17 mouse cellular contexts compared by ENCODE assay signal in the genomic region with DNA sequence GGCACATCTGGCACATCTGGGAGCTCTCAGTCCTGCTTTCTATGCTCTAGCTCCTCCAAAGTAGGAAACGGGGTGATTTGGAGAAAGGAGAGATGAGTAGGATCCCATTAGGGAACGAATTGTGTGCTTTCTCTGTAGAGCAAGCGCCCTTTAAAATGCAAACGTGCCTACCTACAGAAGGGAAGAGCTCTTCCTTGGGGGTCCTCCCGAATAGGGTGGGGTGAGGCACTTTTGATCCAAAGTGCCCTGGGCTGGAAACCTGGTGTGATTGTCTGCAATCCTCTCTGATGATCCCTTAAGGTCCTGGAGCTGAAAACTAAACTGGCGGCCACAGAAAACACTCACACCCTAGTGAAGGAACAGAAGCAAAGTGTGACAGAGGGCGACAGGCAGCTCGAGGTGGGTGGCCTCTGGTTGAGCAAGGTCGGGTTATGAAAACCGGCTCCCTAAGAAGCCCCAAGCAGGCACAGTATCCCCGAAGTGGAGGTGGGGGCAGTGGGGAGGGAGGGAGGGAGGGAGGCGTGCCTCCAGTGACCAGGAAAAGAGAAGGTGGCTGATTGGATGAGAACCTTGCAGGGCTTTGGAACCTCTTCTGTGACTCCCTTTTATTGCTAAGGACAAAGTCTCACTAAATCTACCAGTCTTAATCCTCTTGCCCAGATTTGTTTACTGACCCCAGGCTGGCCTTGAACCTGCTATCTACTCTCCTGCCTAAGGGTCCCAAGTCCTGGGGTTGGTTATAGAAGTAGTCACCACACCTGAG.
DNase-seq lines count a peak whose midpoint lies in the region; ATAC-seq and TF ChIP-seq lines count a peak whose summit lies in the region.
"Had no signal": no experiment of that assay in that cellular context is flagged by ENCODE, and none has a peak within 500 bp of the region (broad histone marks: within the 10 kb centered on the region; RNA-seq: fewer than 3 reads in every experiment).

No protein-coding gene starts in this region.

- peak overlapping the region; percentile 1; the same call in 1 of the 2 replicates for H3K4me2 ChIP-seq in intestine, embryonic 16.5 days (ENCODE audit: low read depth, low read length)
- no peak overlapping the region for H3K4me2 ChIP-seq in stomach, embryonic 14.5 days (replicated peaks; ENCODE audit: low read depth, low read length)
- H3K4me2 ChIP-seq in hindbrain, embryonic 14.5 days (replicated peaks), result no peak overlapping the region
- H3K4me2 ChIP-seq: limb, embryonic 15.5 days had no signal

- H3K27ac ChIP-seq in ES-E14 (ENCODE audit: insufficient read depth, low read depth, low read length, poor library complexity, severe bottlenecking), result peak overlapping the region; percentile 66; the same call in 1 of the 2 replicates
- H3K27ac ChIP-seq in intestine, embryonic 16.5 days (ENCODE audit: low read length), result 0 out of 2 replicates have a peak overlapping the region, but pooled peaks have one; percentile 35
- H3K27ac ChIP-seq in stomach, embryonic 14.5 days (ENCODE audit: low read length), result no peak overlapping the region
- no peak overlapping the region for H3K27ac ChIP-seq in hindbrain, embryonic 14.5 days
- H3K27ac ChIP-seq: gastrocnemius, adult 2 months; heart, adult 2 months; limb, embryonic 15.5 days; midbrain, embryonic 10.5 days had no signal

- H3K4me3 ChIP-seq in ES-E14 (ENCODE audit: insufficient read depth in 1 of 2, low read depth in 1 of 2, low read length in 2 of 2, poor library complexity in 1 of 2, severe bottlenecking in 1 of 2), result no peak overlapping the region
- no peak overlapping the region for H3K4me3 ChIP-seq in intestine, embryonic 16.5 days (ENCODE audit: low read length)
- H3K4me3 ChIP-seq in stomach, embryonic 14.5 days (ENCODE audit: low read depth, low read length), result no peak overlapping the region
- H3K4me3 ChIP-seq in hindbrain, embryonic 14.5 days (replicated peaks; ENCODE audit: low read length), result no peak overlapping the region
- H3K4me3 ChIP-seq: gastrocnemius, adult 2 months; heart, adult 2 months; limb, embryonic 15.5 days; midbrain, embryonic 10.5 days had no signal

- H3K36me3 ChIP-seq in ES-E14 (ENCODE audit: control insufficient read depth, insufficient read depth, low read length, poor library complexity, severe bottlenecking), result no peaks in the 10 kb centered on the region
- no peaks in the 10 kb centered on the region for H3K36me3 ChIP-seq in intestine, embryonic 16.5 days (ENCODE audit: control insufficient read depth, insufficient read depth, low read length)
- no peaks in the 10 kb centered on the region for H3K36me3 ChIP-seq in stomach, embryonic 14.5 days (ENCODE audit: control insufficient read depth, insufficient read depth, low read length)
- H3K36me3 ChIP-seq in hindbrain, embryonic 14.5 days (replicated peaks; ENCODE audit: control insufficient read depth, insufficient read depth), result no peaks in the 10 kb centered on the region
- H3K36me3 ChIP-seq: limb, embryonic 15.5 days; midbrain, embryonic 10.5 days had no signal

- DNase-seq in adrenal gland, postnatal 14 days, result peak; percentile 9
- no peak for DNase-seq in adrenal gland, postnatal 25 days
- DNase-seq in ES-E14 (ENCODE audit: low read depth, low spot score), result peak; percentile 60
- DNase-seq in hindbrain, embryonic 14.5 days (ENCODE audit: low spot score), result no peak
- DNase-seq in embryo, embryonic 10.5 days (ENCODE audit: low spot score), result no peak
- DNase-seq in kidney, postnatal 4 days, result no peak
- DNase-seq: cerebellum, adult 2 months; gastrocnemius, adult 2 months; heart, adult 2 months; kidney, adult 18-20 months; kidney, postnatal 14 days; right cerebral cortex, adult 18-20 months; thymus, postnatal 14 days had no signal

- in situ Hi-C loops in ES-E14 (cut with MboI; ENCODE audit: low sequenced_read_pairs in 2 of 2, unreplicated experiment in 2 of 2), result no loop called here

- ATAC-seq in intestine, embryonic 16.5 days, result peak; percentile 93
- ATAC-seq in stomach, embryonic 14.5 days (ENCODE audit: insufficient number of reproducible peaks, insufficient read depth, low FRiP score, low read depth), result 0 out of 2 replicates have a peak, but pooled peaks have one; percentile 18
- ATAC-seq in hindbrain, embryonic 14.5 days (ENCODE audit: low FRiP score), result no peak

- H3K27me3 ChIP-seq in intestine, embryonic 16.5 days (replicated peaks; ENCODE audit: control insufficient read depth, insufficient read depth, low read length), result no peaks in the 10 kb centered on the region
- H3K27me3 ChIP-seq in stomach, embryonic 14.5 days (ENCODE audit: control insufficient read depth, insufficient read depth, low read length), result no peaks in the 10 kb centered on the region
- H3K27me3 ChIP-seq in hindbrain, embryonic 14.5 days (ENCODE audit: control insufficient read depth, insufficient read depth, low read length), result no peaks in the 10 kb centered on the region
- H3K27me3 ChIP-seq: limb, embryonic 15.5 days had no signal

- H3K9me3 ChIP-seq in ES-E14 (ENCODE audit: control insufficient read depth, insufficient read depth, low read depth, low read length), result no peaks in the 10 kb centered on the region
- no peaks in the 10 kb centered on the region for H3K9me3 ChIP-seq in intestine, embryonic 16.5 days (ENCODE audit: control insufficient read depth, low read length)
- H3K9me3 ChIP-seq in stomach, embryonic 14.5 days (ENCODE audit: control insufficient read depth, low read depth, low read length), result no peaks in the 10 kb centered on the region
- H3K9me3 ChIP-seq in hindbrain, embryonic 14.5 days (ENCODE audit: control insufficient read depth, low read length), result no peaks in the 10 kb centered on the region
- H3K9me3 ChIP-seq: limb, embryonic 15.5 days; midbrain, embryonic 10.5 days had no signal

- WGBS in intestine, embryonic 16.5 days, result 20% methylated on average over 12 of the region's 12 CpGs
- 26% methylated on average over 12 of the region's 12 CpGs for WGBS in stomach, embryonic 14.5 days
- WGBS in hindbrain, embryonic 14.5 days, result 27% methylated on average over 11 of the region's 12 CpGs

- no peak overlapping the region for H3K9ac ChIP-seq in ES-E14 (ENCODE audit: insufficient read depth, low read depth, low read length, poor library complexity, severe bottlenecking)
- no peak overlapping the region for H3K9ac ChIP-seq in intestine, embryonic 16.5 days (ENCODE audit: low read depth, low read length)
- no peak overlapping the region for H3K9ac ChIP-seq in stomach, embryonic 14.5 days (replicated peaks; ENCODE audit: low read depth, low read length)
- H3K9ac ChIP-seq in hindbrain, embryonic 14.5 days, result no peak overlapping the region
- H3K9ac ChIP-seq: limb, embryonic 15.5 days had no signal

- H3K4me1 ChIP-seq in ES-E14 (ENCODE audit: control insufficient read depth in 2 of 2, insufficient read depth in 2 of 2, low read length in 2 of 2, poor library complexity in 1 of 2), result peaks cover 0 to 11% of the 10 kb centered on the region in 2 experiments; a peak in 3 of 4 replicates
- no peaks in the 10 kb centered on the region for H3K4me1 ChIP-seq in intestine, embryonic 16.5 days (ENCODE audit: control insufficient read depth, insufficient read depth, low read length)
- no peaks in the 10 kb centered on the region for H3K4me1 ChIP-seq in stomach, embryonic 14.5 days (ENCODE audit: control insufficient read depth, insufficient read depth, low read length)
- no peaks in the 10 kb centered on the region for H3K4me1 ChIP-seq in hindbrain, embryonic 14.5 days (replicated peaks; ENCODE audit: control insufficient read depth, insufficient read depth, low read length)
- H3K4me1 ChIP-seq: limb, embryonic 15.5 days had no signal

TF ChIP-seq in ES-E14, 5 proteins besides CTCF, POLR2A, EP300 and RAD21:
- TF ChIP-seq HCFC1 (IDR thresholded peaks at IDR 0.05; ENCODE audit: borderline replicate concordance, insufficient read depth, low read length) (no peak), MAFK (IDR thresholded peaks at IDR 0.05; ENCODE audit: insufficient read depth, low read depth, low read length) (no peak), ZC3H11A (IDR thresholded peaks at IDR 0.05; ENCODE audit: borderline replicate concordance, low read depth, low read length) (no peak), ZNF384 (IDR thresholded peaks at IDR 0.05; ENCODE audit: low read depth, low read length) (no peak), CHD2 (IDR thresholded peaks at IDR 0.05; ENCODE audit: low read depth, low read length) (no peak)

Comparison
In these comparisons a context has a peak if more than half of its experiments do, and no peak if none do; other contexts are left out.
1. DNase-seq: peak in adrenal gland, postnatal 14 days (single experiment) and ES-E14 (single experiment); none in adrenal gland, postnatal 25 days (single experiment), hindbrain, embryonic 14.5 days (single experiment), embryo, embryonic 10.5 days (single experiment) and kidney, postnatal 4 days (0 of 2).
2. H3K27ac ChIP-seq: peak in ES-E14 (single experiment) and intestine, embryonic 16.5 days (single experiment); none in stomach, embryonic 14.5 days (single experiment) and hindbrain, embryonic 14.5 days (single experiment).